Mouse (Mus musculus): Measurements from ENCODE around the gene Srsf5.

GRCm38 (mm10) chr12:80956039-80956438 is 10.7 kb downstream of the Srsf5 start:
- TF ChIP-seq POLR2A (IDR thresholded peaks at IDR 0.05; ENCODE audit: insufficient read length, low read depth) (peak; percentile 36), TCF12 (IDR thresholded peaks at IDR 0.05; ENCODE audit: insufficient read depth, poor library complexity, severe bottlenecking) (no peak), SRF (IDR thresholded peaks at IDR 0.05; ENCODE audit: control insufficient read depth, insufficient read length, low read depth) (no peak), USF1 (IDR thresholded peaks at IDR 0.05; ENCODE audit: low read depth) (no peak), POLR2AphosphoS2 (IDR thresholded peaks at IDR 0.05; ENCODE audit: insufficient read length, low read depth) (peak; percentile 56), E2F4 (IDR thresholded peaks at IDR 0.05; ENCODE audit: insufficient read depth) (no peak), REST (IDR thresholded peaks at IDR 0.05; ENCODE audit: insufficient read depth, insufficient read length) (no peak), MYOD1 (IDR thresholded peaks at IDR 0.05; ENCODE audit: control insufficient read depth in 1 of 3, insufficient read length in 2 of 3, low read depth in 2 of 3) (no peak)
